Mouse (Mus musculus) T-cell, adult 66 days (primary cell): ENCODE data around the gene 1700022I11Rik. TPM values are rescaled to one million over a fixed set of nuclear protein-coding genes. Genes with fewer than 3 reads are reported as not detected.

Experiments
- total RNA-seq, 2 experiments: library from RNA; stranded (reverse); gene quantifications; 3 replicates in 1 of 2; 4 replicates in 1 of 2; pipeline ENCODE4 v1.2.4; 2023

Gene 1700022I11Rik
- not detected for total RNA-seq

GRCm38 (mm10) chr4:42969304-42969703 lies at the start of gene 1700022I11Rik:
Gene 1700022I11Rik, plus strand, starts transcription at chr4:42969604.

GRCm38 (mm10) chr4:42949676-42950051 lies 19.7 kb upstream of the 1700022I11Rik start, which contains the start of gene Dnajb5:
Gene Dnajb5, plus strand, starts transcription at chr4:42949814.

GRCm38 (mm10) chr4:43000141-43000986 lies 31.0 kb downstream of the 1700022I11Rik start, which contains the start of gene Vcp:
Gene Vcp, minus strand, starts transcription at chr4:43000507.

GRCm38 (mm10) chr4:43010161-43011038 lies 41.0 kb downstream of the 1700022I11Rik start, which contains the start of gene Fancg:
Gene Fancg, minus strand, starts transcription at chr4:43010506.

GRCm38 (mm10) chr4:43025084-43025960 lies 55.9 kb downstream of the 1700022I11Rik start, which contains the start of gene Pigo:
Gene Pigo, minus strand, starts transcription at chr4:43025819.

GRCm38 (mm10) chr4:43031237-43031995 lies 62.0 kb downstream of the 1700022I11Rik start, which contains the start of gene Stoml2:
Gene Stoml2, minus strand, starts transcription at chr4:43031710.

Other genes starting within 250 kb of the 1700022I11Rik start
- gene 4930578G10Rik, start 234.1 kb upstream of the 1700022I11Rik start, total RNA-seq, result not detected
- gene Ccl19, start 213.0 kb upstream of the 1700022I11Rik start, total RNA-seq, result not detected
- not detected for gene Ccl21a, start 195.6 kb upstream of the 1700022I11Rik start, total RNA-seq
- gene Fam205a1, start 115.7 kb upstream of the 1700022I11Rik start, total RNA-seq, result not detected
- not detected for gene Gm12394, start 112.8 kb upstream of the 1700022I11Rik start, total RNA-seq
- gene Fam205c, start 95.4 kb upstream of the 1700022I11Rik start, total RNA-seq, result not detected
- gene Phf24, start 52.9 kb upstream of the 1700022I11Rik start, total RNA-seq, result not detected
- gene Dnajb5, start 19.8 kb upstream of the 1700022I11Rik start, total RNA-seq, result 10 to 100 TPM; 17.1 to 21.3 TPM
- gene Vcp, start 30.9 kb downstream of the 1700022I11Rik start, total RNA-seq, result 100 to 1,000 TPM; 120 to 126 TPM
- gene Fancg, start 40.9 kb downstream of the 1700022I11Rik start, total RNA-seq, result 10 to 100 TPM; 23.4 to 30.5 TPM
- 10 to 100 TPM; 38.6 to 40.8 TPM for gene Pigo, start 56.2 kb downstream of the 1700022I11Rik start, total RNA-seq
- 10 to 100 TPM; 59.1 to 72.4 TPM for gene Stoml2, start 62.1 kb downstream of the 1700022I11Rik start, total RNA-seq
- 1 to 10 TPM; 5.9 to 8.2 TPM for gene Fam214b, start 76.6 kb downstream of the 1700022I11Rik start, total RNA-seq
- gene Unc13b, start 89.3 kb downstream of the 1700022I11Rik start, total RNA-seq, result under 1 TPM; 0.23 to 0.44 TPM